Mouse (Mus musculus): Measurements from ENCODE around the gene Serpine1.

The Serpine1 gene

GRCm38 (mm10) chr5:137051914-137052505 lies 20.1 kb downstream of the Serpine1 start:
- DNase-seq: no peak

GRCm38 (mm10) chr5:137051125-137051524 lies 20.9 kb downstream of the Serpine1 start:
- DNase-seq: no peak

- no peak for DNase-seq
Measured at GRCm38 (mm10) chr5:137046991-137047390, 25.1 kb downstream of the Serpine1 start.

- no peak for DNase-seq
Measured at GRCm38 (mm10) chr5:137046324-137046718, 25.7 kb downstream of the Serpine1 start.

DNA sequence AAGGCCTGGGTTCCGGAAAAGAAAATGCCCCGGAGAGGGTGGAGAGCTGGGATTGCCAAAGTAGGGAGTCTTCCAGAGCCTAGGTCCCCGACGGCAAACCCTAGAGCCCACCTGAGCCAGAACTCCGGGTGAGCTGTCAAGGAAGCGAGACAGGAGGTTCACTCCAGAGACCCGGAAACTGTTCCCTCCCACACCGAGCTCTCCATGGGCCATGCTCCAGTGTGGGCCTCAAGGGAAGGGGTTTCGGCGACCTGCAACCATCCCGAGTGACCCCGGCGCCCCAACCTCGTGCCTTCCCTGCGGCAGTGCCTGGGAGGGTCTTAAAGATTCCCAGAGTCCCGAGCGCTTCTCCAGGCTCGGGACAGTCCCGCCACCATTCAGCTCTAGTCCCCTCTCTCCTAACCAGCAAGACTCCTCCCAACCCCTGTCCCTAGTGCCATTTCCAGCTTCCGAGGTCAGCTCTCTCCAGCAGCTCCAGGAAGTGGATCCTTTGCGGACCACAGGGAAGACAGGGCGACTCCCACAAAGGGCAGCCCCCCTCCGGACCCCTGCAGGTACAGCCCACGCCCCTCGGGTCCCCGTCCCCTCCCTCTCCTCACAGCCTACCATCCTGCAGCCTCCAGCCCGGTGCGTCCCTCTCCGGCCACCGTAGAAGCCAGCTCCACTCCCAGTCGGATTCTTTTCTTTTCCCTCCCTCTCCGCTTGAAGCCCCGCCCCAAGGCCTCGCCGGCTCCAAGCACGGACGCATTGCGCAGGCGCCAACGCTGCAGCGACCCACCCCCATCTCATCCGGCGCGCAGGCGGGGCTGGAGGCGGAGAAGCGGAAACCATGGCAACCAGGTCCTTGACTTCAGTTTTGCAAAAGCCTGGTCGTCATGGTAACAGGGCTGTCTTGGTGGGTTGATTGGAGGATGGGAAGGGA lies 26.4 kb downstream of the Serpine1 start, which contains the start of gene Ap1s1:
Gene Ap1s1, minus strand, starts transcription at position 734 of the 922 bp plus-strand sequence.
- peak; percentile 99 for DNase-seq

DNA sequence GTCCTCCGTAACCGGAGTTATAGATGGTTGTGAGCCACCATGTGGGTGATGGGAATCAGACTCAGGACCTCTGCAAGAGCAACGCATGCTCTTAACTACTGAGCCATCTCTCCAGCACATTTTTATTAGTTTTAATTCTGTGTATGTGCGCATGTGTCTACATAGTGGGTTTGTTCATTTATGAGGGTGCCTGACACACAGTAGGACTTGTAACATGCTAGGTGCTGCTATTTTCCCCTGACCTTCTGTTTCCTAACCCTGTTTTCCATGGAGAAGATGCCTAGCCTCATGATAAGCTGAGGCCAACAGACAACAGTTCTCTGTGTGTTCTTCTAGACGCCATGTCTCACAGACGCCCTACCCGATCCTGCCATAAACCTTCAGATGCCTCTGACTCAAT lies 28.1 kb downstream of the Serpine1 start:
- no peak for DNase-seq

DNA sequence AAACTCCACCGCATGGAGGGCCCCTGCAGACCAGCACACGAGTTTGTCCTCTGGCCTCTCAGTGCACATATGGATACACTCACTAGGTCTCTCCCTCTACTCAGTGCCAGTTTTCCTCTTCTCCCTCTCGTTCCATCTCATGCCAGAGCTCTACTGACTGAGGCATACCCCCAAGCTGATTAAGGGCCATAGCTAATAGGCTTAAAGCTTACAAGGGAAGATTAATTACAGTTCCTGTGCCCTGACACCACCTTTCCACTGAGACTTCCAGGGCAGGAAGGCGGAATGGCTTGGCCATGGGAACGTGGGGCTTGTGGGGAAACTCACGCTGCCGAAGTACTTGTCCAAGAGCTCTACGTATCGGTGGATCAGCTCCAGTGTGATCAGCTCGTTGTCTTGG lies 30.6 kb downstream of the Serpine1 start:
- DNase-seq: no peak

DNA sequence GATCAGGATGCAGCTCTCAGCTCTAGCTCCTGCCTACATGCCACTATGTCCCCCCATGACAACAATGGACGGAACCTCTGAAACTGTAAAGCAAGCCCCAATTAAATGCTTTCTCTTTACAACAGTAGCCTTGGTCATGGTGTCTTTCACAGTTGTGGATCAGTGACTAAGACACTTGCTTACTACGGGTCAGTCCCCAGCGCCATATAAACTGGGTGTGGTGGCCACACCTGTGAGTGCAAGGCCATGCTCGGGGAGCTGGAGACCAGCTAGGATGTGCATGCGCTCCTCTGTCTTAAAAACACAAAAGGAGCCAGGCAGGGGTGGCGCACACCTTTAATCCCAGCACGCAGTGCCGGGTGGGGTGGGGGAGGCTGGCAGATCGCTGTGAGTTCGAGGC lies 32.6 kb downstream of the Serpine1 start:
- no peak for DNase-seq

DNA sequence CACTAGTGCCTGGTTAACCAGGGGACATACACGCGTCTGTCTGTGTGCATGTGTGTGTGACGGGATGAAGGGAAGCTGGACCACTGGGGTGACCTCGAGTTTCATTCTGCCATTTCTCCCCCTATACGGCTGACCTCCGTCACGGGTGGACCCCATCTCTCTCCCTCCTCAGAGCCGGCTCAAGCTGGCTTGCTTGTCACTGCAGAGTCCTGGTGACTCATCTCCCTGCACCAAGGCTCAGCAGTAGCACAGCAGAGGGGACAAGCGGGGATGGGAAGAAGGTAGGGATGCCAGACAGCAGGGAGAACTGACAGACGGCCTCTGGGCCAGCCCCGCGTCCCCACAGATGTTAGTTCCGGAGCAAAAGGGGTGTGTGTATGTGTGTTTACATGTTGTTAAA lies 35.9 kb downstream of the Serpine1 start:
- DNase-seq: no peak

- peak; percentile 72 for DNase-seq
Measured at GRCm38 (mm10) chr5:137032641-137033074, 39.4 kb downstream of the Serpine1 start.

- no peak for DNase-seq
Measured at GRCm38 (mm10) chr5:137032033-137032421, 40.0 kb downstream of the Serpine1 start.

DNA sequence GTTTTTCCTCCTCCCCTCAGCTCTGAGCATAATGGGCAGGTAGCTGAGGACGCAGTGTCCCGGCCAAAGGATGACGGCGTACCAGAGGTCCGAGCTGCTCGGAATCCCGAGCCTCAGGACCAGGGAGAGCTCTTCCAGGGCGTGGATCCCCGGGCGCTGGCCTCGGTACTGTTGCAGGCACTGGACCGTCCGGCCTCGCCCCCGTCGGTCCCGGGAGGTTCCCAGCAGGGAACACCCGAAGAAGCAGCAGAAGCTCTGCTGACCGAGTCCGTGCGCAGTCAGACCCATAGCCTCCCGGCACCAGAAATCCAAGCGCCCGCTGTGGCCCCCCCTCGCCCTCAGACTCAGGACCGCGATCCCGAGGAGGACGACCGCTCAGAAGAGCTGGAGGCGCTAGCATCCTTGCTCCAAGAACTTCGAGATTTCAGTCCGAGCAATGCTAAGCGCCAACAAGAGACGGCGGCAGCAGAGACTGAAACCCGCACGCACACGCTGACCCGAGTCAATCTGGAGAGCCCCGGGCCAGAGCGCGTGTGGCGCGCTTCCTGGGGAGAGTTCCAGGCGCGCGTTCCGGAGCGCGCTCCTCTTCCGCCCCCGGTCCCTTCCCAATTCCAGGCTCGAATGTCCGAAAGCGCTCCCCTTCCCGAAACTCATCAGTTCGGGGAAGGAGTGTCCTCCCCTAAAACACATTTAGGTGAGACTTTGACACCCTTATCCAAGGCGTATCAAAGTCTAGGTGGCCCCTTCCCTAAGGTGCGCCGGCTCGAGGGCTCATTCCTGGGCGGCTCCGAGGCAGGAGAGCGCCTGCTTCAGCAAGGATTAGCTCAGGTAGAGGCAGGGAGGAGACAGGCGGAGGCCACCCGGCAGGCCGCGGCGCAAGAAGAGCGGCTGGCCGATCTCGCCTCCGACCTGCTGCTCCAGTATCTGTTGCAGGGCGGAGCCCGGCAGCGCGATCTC lies 40.7 kb downstream of the Serpine1 start:
- DNase-seq: no peak

GRCm38 (mm10) chr5:137030416-137030810 lies 41.7 kb downstream of the Serpine1 start:
- no peak for DNase-seq

DNA sequence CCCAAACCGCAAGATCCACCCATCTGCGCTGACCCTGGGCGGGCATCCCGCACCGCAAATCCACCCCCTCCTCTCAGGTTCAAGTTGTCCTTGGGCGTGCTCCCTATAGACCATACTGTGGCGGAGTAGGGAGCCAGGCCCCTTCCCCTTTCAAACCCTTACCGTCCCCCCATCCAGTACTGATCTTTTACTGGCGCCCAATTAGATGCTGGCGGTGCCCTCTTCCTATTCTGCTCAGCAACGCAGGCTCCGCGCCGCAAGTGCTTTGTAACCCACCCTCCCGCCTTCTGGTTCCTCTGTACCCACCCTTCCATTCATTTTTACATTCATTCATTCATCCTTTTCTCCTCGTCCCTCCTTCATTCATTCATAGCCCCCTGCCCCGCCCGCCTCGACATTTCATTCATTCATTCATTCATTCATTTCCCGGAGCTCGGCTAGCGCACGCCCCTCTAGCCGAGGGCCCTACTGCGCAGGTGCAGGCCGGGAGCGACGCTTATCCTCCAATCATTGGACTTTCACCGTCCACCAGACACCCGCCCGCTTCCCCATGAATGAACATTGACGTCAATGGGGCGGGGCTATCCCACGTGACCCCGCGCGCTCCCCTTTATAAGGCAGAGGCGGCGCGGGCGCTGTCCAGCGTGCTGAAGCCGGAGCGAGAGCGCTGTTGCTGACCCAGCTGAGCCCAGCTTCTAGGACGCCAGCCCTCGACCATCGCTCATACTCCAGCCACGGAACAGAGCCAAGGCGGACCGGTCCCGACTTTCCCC lies 42.2 kb downstream of the Serpine1 start:
- DNase-seq: peak; percentile 95

- no peak for DNase-seq
Measured at GRCm38 (mm10) chr5:137029273-137029585, 42.8 kb downstream of the Serpine1 start.

DNA sequence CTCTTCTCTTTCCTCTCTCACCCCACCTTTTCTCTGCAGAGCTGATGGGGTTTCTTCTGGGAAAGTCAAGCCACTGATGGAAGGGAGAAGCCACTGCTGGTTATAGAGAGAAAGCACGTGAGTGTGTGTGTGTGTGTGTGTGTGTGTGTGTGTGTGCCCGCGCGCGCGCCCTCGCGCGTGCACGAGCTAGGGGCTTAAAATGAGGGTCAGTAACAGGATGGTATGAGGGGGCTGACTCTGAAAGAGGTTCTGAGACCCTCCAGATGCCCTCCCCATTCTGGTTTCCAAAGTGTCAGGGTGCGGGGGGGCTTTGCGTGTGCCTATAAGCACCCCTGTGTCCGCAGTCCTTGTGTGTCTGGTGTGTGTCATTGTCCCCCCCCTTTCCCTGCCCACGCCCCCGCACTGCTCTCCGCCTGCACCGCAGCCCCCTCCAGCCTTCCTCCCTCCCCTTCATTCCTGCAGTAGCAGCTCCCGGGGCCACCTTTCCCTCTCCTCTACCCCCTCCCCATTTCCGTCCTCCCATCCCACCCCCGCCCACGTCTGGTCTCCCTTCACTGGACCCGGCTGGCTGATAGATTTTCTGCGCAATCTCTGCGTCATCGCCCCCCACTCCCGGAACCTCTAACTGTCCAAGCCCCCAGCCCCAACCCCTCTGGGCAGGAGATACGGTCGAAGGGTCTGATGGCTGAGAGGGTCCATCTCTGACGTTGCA lies 43.4 kb downstream of the Serpine1 start:
- no peak for DNase-seq

DNA sequence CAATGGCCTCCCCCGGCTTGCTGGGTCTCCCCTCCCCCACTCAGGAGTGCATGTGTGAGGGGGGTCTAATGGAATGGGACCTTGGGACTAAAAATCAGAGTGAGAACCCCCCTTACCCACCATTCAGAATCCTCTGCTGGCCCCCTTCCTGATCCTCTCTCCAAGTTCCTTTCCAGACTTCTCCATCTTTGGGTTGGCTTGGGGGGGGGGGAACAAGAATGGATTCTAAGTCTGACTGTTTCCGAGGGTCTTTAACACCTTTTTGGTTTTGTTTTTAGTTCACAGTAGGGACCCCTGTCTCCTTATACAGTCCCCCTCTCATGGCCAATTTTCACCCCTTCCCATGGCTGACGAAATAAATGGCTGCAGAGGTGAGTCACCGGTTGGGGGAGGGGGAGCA lies 46.0 kb downstream of the Serpine1 start, which contains the start of gene Vgf:
Gene Vgf, plus strand, starts transcription at position 301 of the 400 bp plus-strand sequence.
- DNase-seq: no peak

DNA sequence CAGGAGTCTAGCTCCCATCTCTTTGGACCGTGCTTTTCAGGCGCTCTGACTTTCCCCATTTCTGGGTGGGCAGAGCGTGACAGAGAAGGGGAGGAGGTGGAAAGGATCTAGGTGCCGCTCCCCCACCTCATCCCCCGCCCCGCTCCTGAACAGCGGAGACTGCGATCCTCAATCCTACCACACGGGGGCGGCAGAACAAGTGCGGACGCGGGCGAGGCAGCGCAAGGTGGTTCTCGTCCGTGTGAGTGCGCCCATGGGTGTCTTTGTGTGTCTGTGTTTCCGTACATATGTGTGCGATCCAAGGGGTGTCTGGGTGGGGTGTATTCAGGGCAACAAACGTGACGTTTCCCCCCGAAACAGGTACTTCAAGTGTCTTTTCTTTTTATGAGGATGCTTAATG lies 46.9 kb downstream of the Serpine1 start:
- peak; percentile 74 for DNase-seq

DNA sequence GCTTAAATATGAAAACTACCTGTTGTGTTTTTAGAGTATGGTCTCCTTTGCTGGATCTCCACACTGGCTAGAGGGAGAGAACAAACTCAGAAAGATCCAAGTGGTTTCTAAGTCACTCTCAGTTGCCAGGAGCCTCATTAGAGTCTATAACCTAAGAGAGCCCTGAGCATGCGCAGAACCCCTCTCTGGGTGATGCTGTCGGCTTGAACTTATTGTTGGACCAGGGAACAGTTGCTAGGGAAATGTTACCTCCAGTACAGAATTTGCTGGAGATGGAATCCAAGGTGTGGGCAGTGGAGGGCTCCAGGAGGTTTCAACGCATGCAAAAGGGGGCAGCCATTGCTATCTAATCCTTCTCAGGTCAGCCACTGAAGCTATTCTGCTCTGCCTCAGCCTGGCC lies 47.8 kb downstream of the Serpine1 start:
- no peak for DNase-seq

DNA sequence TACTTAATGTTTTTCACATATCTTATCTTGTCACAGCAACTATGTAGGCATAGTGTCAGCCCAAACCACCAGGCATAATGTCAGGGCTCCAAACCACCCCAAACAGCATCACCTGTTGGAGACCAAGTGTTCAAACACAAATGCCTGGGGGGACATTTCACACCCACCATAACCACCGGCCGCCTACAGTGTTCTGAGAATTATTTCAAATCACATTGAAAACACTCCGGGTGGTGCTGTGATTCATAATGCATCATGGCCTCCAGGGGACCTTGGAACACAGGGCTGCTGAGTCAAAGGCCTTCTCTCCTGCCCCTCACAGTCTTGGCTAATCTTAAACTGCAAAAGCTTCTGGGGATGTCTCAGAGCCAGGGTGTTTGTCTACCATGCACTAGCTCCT lies 56.2 kb downstream of the Serpine1 start:
- DNase-seq: no peak

DNA sequence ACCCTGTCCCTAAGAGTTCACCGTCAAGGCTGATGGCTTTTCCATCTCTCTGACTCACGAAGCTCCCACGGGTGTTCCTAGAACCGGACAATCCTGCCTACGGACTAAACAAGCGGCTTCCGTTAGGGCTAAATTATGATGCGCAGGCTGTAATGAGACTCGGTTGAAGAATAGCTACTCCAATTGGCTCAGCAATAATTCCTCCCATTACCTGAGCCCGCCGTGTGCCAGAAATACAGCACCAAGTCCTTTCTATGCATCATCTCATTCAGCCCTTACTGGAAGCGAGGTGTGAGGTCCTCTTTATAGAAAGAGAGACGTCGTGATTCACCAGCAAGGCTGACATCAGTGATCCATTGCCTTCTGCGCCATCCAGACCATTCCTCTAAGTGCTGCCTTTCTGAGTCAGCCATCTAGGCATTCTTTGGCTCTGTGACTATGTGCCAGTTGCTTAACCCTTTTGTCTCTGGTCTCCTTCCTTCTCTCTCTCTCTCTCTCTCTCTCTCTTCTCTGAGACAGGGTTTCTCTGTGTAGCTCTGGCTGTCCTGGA lies 59.6 kb downstream of the Serpine1 start:
- no peak for DNase-seq

Measured in cerebellum, adult 9-10 months (tissue).